Comparison of ENCODE assay signal across 15 mouse cellular contexts in the genomic region with DNA sequence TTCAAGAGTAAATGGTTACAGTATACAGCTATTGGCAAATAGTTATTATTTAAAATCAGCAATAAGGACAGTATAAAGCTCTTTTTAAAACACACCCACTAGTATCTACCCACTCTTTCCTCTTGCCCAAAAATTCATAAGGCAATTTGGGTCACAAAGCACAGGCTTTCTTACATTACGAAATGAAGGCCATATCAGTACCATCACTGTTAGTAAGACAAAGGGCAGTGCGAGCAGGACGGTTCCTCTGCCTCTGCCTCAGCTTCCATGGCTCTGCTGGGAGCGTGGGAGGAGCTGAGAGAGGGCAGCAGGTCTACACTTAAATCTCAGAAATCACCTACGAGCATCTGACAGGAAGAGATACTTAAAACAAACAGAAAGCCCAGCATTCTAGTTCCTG.
"Had no signal": no experiment of that assay in that cellular context is flagged by ENCODE, and none has a peak within 500 bp of the region (broad histone marks: within the 10 kb centered on the region; RNA-seq: fewer than 3 reads in every experiment).

No protein-coding gene starts in this region.

- H3K27ac ChIP-seq: kidney, embryonic 15.5 days; limb, embryonic 10.5 days; limb, embryonic 13.5 days; liver, embryonic 12.5 days; liver, embryonic 15.5 days; midbrain, embryonic 12.5 days; midbrain, embryonic 15.5 days had no signal

- H3K4me3 ChIP-seq: kidney, embryonic 15.5 days; limb, embryonic 10.5 days; limb, embryonic 13.5 days; liver, embryonic 12.5 days; liver, embryonic 15.5 days; midbrain, embryonic 12.5 days; midbrain, embryonic 15.5 days; myocyte had no signal

- H3K27me3 ChIP-seq: kidney, embryonic 15.5 days; limb, embryonic 13.5 days; liver, embryonic 12.5 days; liver, embryonic 15.5 days; midbrain, embryonic 12.5 days; midbrain, embryonic 15.5 days had no signal

- H3K9ac ChIP-seq: kidney, embryonic 15.5 days; limb, embryonic 13.5 days; liver, embryonic 12.5 days; liver, embryonic 15.5 days; midbrain, embryonic 12.5 days; midbrain, embryonic 15.5 days had no signal

- DNase-seq: kidney, adult 11 months; kidney, adult 8-10 months; kidney, postnatal 10 days; kidney, postnatal 36 days; lung, adult 2 months; thymus, adult 18-20 months; thymus, postnatal 36 days had no signal

- ATAC-seq: liver, embryonic 12.5 days; midbrain, embryonic 15.5 days had no signal

- H3K4me2 ChIP-seq: kidney, embryonic 15.5 days; limb, embryonic 13.5 days; liver, embryonic 12.5 days; liver, embryonic 15.5 days; midbrain, embryonic 12.5 days; midbrain, embryonic 15.5 days had no signal

- H3K36me3 ChIP-seq: kidney, embryonic 15.5 days; limb, embryonic 13.5 days; liver, embryonic 12.5 days; liver, embryonic 15.5 days; midbrain, embryonic 12.5 days; midbrain, embryonic 15.5 days had no signal

- H3K9me3 ChIP-seq: kidney, embryonic 15.5 days; limb, embryonic 10.5 days; limb, embryonic 13.5 days; liver, embryonic 12.5 days; liver, embryonic 15.5 days; midbrain, embryonic 12.5 days; midbrain, embryonic 15.5 days had no signal
